Mouse (Mus musculus) heart, embryonic 14.5 days (tissue): ENCODE measurements at regions not wholly inside any gene's neighbourhood (a gene's known extent, or its start where the extent isn't known, plus 50 kb on each side); places are given as distances from the start of the nearest gene placed in this dataset.

Experiments
- ATAC-seq: fragments of 200-750 bp; cut with Nextera tagmentation; 2 replicates; pipeline ENCODE4 v1.8.0; 2017; ENCODE audit warnings: low read depth, moderate TSS enrichment; ENCODE audit not compliant: insufficient number of reproducible peaks, insufficient read depth, low FRiP score
- H3K27ac ChIP-seq, 2 experiments: fragments of 200-500 bp in 1 of 2; fragments of 300-500 bp in 1 of 2; sonication (generic) in 1 of 2; replicated peaks in 1 of 2; 2 replicates each; pipeline ENCODE4 v1.5.1; 2012 to 2014; ENCODE audit warnings: low read depth in 2 of 2, low read length in 2 of 2, control low read depth in 1 of 2, mild to moderate bottlenecking in 1 of 2, mixed read lengths in 1 of 2; ENCODE audit not compliant: control insufficient read depth in 1 of 2, insufficient read depth in 1 of 2
- H3K27me3 ChIP-seq: fragments of 300-500 bp; sonication (generic); 2 replicates; pipeline ENCODE4 v1.6.1; 2014; ENCODE audit warnings: mild to moderate bottlenecking, low read length, control low read depth; ENCODE audit not compliant: control insufficient read depth, insufficient read depth
- H3K36me3 ChIP-seq: fragments of 300-500 bp; sonication (generic); 2 replicates; pipeline ENCODE4 v1.6.1; 2014; ENCODE audit warnings: mild to moderate bottlenecking, control low read depth, low read length, mixed read lengths; ENCODE audit not compliant: control insufficient read depth, insufficient read depth
- H3K4me1 ChIP-seq, 2 experiments: fragments of 200-500 bp in 1 of 2; fragments of 300-500 bp in 1 of 2; sonication (generic) in 1 of 2; 2 replicates each; pipeline ENCODE4 v1.6.1; 2012 to 2014; ENCODE audit warnings: low read length in 2 of 2, control low read depth in 1 of 2, mixed read lengths in 1 of 2; ENCODE audit not compliant: control insufficient read depth in 2 of 2, insufficient read depth in 2 of 2
- H3K4me2 ChIP-seq: fragments of 300-500 bp; sonication (generic); 2 replicates; pipeline ENCODE4 v1.6.1; 2014; ENCODE audit warnings: mild to moderate bottlenecking, low read length
- H3K4me3 ChIP-seq, 2 experiments: fragments of 200-500 bp in 1 of 2; fragments of 300-500 bp in 1 of 2; sonication (generic) in 1 of 2; 2 replicates each; pipeline ENCODE4 v1.5.1; 2012 to 2014; ENCODE audit warnings: low read length in 2 of 2, mild to moderate bottlenecking in 2 of 2, control low read depth in 1 of 2, low read depth in 1 of 2, moderate library complexity in 1 of 2; ENCODE audit not compliant: control insufficient read depth in 1 of 2, insufficient read depth in 1 of 2
- H3K9ac ChIP-seq: fragments of 300-500 bp; sonication (generic); 2 replicates; pipeline ENCODE4 v1.6.1; 2014; ENCODE audit warnings: mild to moderate bottlenecking, low read length
- H3K9me3 ChIP-seq: fragments of 300-500 bp; sonication (generic); 2 replicates; pipeline ENCODE4 v1.6.1; 2016; ENCODE audit warnings: low read length, control low read depth; ENCODE audit not compliant: control insufficient read depth
- WGBS: fragments of 180-500 bp; shearing (Covaris S2); extraction: QIAGEN DNeasy Blood & Tissue Kit; methylation state at CpG from one replicate; pipeline ENCODE4 v1.1.7; 2014; 5-methylcytosine and 5-hydroxymethylcytosine counted together

DNA sequence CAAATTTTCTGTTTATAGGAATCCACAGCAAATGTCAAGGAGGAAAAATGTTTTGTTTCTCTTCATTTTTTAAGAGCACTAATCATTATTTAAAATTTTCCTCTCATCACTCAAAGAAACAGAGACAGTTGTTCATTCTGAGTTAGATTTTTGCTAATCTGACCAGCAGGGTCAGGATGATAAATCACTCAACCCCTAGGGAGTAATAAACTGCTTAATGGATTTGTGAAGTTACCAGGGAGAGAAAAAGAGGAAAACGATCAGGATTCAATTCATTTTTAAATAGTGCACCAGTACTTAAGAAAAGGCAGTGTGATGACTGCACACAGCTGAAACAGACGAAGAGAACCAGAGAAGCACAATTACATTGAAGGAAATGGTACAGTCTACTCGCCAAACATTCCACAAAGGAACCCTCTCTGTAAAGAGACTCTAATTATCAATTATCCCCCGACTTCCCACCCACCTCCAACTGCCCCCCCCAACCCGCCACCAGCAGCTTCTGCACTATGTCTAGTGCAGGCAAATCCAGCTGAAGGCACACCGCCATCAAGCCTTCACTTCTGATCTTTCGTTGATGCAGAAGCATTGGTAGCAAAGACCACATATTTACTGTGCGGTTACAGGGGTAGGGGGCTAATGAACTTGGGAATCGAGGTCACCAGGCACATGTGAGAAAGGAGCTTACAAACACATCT is 481.9 kb downstream of the Psat1 start:
- WGBS = 62% methylated on average over 9 of the region's 9 CpGs
- no peak overlapping the region for H3K27ac ChIP-seq
- ATAC-seq = no peak
- no peaks in the 10 kb centered on the region for H3K27me3 ChIP-seq
- no peaks in the 10 kb centered on the region for H3K36me3 ChIP-seq
- no peak overlapping the region for H3K4me2 ChIP-seq
- H3K9me3 ChIP-seq = no peaks in the 10 kb centered on the region
- H3K9ac ChIP-seq = no peak overlapping the region
- no peak overlapping the region for H3K4me3 ChIP-seq
- H3K4me1 ChIP-seq = no peaks in the 10 kb centered on the region

DNA sequence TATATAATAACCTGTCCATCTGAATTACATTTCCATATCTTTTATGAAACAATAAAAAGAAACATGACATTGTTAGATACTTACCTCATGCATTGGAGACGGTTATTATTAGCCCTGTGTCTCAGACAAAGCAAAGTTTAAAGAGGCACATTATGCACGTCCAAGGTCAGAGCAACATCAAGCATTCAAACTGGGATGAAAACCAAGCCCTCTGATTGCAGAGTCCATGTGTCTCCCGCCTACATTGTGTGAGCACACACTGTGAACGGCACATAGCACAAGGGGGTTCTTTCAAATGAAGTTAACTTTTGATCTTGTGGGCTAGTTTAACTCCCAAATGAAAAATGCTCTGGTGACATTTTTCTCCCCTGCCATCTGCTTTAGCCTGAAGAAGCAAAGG is 489.3 kb downstream of the Psat1 start:
- Histone ChIP-seq H3K27me3 (no peaks in the 10 kb centered on the region), H3K4me1 (peaks cover 3% of the 10 kb centered on the region in 2 experiments; a peak in 2 of 4 replicates), H3K4me2 (no peak overlapping the region), H3K9me3 (no peaks in the 10 kb centered on the region), H3K27ac (no peak overlapping the region), H3K4me3 (no peak overlapping the region), H3K9ac (no peak overlapping the region), H3K36me3 (no peaks in the 10 kb centered on the region)
- 42% methylated on average over 4 of the region's 4 CpGs for WGBS
- no peak for ATAC-seq

DNA sequence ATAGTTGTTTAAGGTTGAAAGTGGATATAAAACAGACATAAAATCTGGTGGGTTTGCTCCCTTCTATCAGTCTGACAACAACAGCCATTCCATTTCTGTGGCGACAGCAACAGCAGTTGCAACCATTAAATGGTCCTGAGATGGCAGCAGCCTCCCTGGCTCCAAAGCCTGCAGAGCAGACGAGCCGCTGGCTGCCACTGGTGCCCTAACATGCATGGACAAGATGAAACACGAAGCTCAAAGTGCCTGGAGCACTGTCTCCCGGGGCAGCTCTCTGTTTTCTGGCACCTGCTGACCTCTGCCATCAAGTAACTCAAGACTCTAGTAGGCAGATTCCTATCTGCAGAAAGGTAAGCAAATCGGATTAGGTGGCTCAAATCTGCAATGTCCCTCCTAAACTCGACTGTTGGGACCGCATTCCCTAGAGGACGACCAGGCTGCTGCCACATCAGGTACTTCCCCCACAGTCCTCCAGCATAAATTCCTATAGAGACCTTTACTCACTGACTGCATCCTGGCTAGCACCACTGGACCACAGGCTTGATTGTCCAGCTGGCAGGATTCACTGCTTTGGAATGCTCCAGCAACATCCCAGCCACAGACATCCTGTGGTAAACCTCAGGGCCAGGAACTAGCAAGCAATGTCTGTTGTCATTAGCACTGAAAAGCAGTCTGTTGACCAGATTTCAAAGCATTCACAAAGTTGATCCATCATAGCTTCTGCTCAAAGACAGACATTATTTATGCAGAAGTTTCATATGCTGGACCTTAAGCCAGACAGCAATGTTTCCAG is 490.0 kb downstream of the Psat1 start:
- peaks cover 3% of the 10 kb centered on the region in 2 experiments; a peak in 2 of 4 replicates for H3K4me1 ChIP-seq
- no peak overlapping the region for H3K4me3 ChIP-seq
- no peak for ATAC-seq
- no peak overlapping the region for H3K27ac ChIP-seq
- no peak overlapping the region for H3K4me2 ChIP-seq
- no peaks in the 10 kb centered on the region for H3K9me3 ChIP-seq
- WGBS = 59% methylated on average over 9 of the region's 9 CpGs
- H3K9ac ChIP-seq = no peak overlapping the region
- H3K36me3 ChIP-seq = no peaks in the 10 kb centered on the region
- H3K27me3 ChIP-seq = no peaks in the 10 kb centered on the region

DNA sequence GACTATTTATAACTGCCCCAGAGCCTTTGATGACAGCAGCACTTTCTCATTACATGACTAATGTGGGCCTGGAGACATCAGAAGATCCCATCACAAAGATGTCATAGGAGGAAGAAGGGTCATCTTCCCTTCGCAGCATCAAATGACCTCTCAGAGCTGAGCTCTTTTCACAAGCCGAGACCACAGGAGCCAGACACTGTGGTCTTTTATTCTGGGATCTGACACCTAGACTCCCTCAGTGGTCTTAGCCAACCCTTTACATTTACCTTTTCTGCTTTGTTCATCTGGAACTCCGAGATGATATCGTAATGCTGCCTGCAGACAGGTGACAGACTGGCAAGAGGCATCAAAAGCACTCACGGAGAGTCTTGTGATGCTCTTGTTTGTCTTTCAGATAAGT is 498.1 kb downstream of the Psat1 start:
- no peaks in the 10 kb centered on the region for H3K27me3 ChIP-seq
- no peak overlapping the region for H3K27ac ChIP-seq
- no peaks in the 10 kb centered on the region for H3K36me3 ChIP-seq
- H3K4me3 ChIP-seq = no peak overlapping the region
- H3K4me2 ChIP-seq = no peak overlapping the region
- WGBS = 31% methylated on average over 5 of the region's 5 CpGs
- no peaks in the 10 kb centered on the region for H3K4me1 ChIP-seq
- H3K9ac ChIP-seq = no peak overlapping the region
- ATAC-seq = no peak
- no peaks in the 10 kb centered on the region for H3K9me3 ChIP-seq

DNA sequence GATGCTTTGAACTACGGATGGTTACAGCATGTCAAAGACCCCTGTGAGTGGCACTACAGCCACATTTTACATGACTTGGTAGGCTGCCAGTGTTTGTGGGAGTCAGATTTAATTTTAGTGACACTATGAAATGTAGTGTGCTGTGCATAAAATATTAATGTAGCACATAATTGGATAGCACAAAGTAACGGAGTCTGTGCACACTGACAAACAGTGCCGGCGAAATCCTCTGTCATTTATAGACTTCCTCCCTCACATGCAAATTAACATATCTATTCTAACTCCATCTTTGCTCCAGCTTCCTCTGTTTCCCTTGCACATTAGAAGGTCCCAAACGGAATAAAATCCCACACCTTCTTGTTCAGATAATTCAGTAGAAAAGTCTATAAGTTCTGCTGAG is 515.3 kb downstream of the Psat1 start:
- H3K36me3 ChIP-seq = no peaks in the 10 kb centered on the region
- no peaks in the 10 kb centered on the region for H3K9me3 ChIP-seq
- H3K4me1 ChIP-seq = no peaks in the 10 kb centered on the region
- no peak overlapping the region for H3K27ac ChIP-seq
- no peak overlapping the region for H3K4me3 ChIP-seq
- no peak for ATAC-seq
- no peak overlapping the region for H3K4me2 ChIP-seq
- H3K27me3 ChIP-seq = no peaks in the 10 kb centered on the region
- WGBS = 82% methylated on average over 5 of the region's 5 CpGs
- no peak overlapping the region for H3K9ac ChIP-seq

DNA sequence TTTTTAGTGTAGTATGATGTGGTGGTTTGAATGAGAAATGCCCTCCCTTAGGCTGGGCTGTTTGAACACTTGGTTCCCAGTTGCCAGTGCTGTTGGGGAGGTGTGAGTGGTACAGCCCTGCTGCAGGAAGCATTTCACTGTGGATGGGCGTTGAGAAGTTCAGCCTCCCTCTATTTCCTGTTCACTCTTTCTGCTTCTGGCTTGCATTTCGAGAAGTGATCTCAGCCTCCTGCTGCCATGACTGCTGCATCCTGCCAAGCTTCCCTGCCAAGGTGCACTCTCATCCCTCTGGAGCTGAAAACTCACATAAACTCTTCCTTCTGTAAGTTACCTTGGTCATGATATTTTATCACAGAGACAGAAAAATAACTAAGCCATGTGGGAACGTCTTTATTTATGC is 525.8 kb downstream of the Psat1 start:
- Histone ChIP-seq H3K27ac (no peak overlapping the region), H3K27me3 (no peaks in the 10 kb centered on the region), H3K4me1 (no peaks in the 10 kb centered on the region), H3K36me3 (no peaks in the 10 kb centered on the region), H3K9me3 (no peaks in the 10 kb centered on the region), H3K4me2 (no peak overlapping the region), H3K9ac (no peak overlapping the region), H3K4me3 (no peak overlapping the region)
- no peak for ATAC-seq
- WGBS = 41% methylated on average over 3 of the region's 3 CpGs

DNA sequence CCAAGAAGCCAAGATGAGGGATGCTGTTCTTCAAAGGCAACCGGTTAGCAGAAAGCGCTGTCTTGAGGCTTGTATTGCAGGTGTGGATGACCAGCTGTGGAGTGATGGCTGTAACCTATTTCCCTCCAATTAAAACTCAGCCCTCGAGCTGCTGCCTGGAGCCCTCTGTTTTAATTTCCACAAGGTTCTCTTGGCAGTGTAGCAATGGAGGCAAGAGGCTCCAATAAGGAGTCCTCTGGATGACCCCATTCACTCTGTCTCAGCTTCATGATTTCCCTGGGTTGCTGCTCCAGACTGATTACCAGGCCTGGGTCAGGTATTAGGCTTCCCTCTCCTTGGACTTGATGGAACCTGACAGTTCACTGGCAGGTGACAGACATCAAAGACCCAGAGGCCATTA is 548.5 kb downstream of the Psat1 start:
- Histone ChIP-seq H3K27ac (no peak overlapping the region), H3K4me1 (no peaks in the 10 kb centered on the region), H3K27me3 (no peaks in the 10 kb centered on the region), H3K36me3 (no peaks in the 10 kb centered on the region), H3K4me3 (no peak overlapping the region), H3K9me3 (no peaks in the 10 kb centered on the region), H3K9ac (no peak overlapping the region), H3K4me2 (no peak overlapping the region)
- no peak for ATAC-seq
- WGBS = 71% methylated on average over 3 of the region's 3 CpGs
